Mouse (Mus musculus): Measurements from ENCODE around the gene Ecm1.
"Not testable (repeated sequence)": the region's sequence is repeated elsewhere in the genome, so short reads cannot be mapped to it uniquely, and the experiment has no call there.

Gene Ecm1

DNA sequence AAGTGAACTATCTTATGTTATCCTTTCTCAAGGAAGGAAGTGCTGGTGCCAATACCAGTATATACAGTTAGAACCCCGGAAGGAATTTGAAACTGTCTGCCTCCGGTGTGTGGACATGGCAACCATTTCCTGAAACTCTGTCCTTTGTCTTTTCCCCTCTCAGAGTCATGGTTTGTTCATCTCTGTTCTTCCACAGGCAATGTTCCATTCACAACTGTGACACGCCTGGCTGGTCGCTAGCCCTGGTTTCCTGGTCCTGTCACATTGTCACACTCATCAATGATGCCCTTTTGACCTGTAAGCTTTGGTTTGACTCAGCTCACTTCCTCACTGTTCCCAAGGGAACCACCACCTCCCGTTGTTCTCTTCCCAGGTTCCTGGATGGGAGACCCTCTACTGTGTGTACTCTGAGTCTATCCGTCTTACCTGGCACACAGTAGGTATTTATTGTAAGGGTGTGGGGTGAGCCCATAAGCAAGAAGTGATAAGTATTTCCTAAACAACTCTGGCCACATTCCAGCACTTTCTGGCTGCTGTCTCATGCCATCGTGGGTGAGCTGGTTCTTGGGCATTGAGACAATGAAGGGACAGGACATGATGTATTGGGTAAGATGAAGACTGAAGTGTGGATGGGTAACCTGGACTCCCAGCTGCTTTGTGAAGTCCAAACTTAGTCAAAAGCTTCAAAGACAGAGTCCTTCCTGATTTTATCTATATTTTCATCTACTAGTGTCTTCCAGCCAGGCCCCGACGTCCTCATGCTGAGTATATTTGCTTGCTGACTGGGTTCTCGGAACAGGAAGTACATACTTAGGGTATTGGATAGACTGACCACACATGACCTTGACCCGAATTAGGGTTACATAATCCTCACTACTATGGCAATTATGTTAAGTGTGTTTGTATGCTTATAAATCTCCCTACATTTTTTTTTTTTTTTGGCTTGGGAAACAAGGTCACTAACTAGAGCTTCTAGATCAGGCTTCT lies 45.3 kb downstream of the Ecm1 start:
- ATAC-seq (ENCODE audit: insufficient number of reproducible peaks, low FRiP score, low TSS enrichment), result no peak

DNA sequence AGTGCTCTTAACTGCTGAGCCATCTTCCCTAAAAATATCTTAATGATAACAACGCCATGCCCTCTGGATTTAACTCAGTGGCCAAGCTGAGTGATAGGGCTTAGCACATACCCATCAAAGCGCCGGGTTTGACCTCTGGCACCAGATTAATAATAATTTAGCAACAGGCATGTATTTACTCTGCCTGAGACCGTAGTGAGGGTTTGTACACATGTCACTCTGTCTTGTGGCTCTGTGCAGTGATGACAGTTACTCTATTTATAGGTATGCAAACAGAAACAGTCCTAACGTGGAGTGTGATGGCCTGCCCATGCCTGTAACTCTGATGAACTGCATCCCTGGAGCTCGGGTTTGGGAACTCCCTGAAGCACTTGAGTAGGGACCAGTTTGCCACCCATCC lies 46.7 kb downstream of the Ecm1 start:
- no peak for ATAC-seq (ENCODE audit: insufficient number of reproducible peaks, low FRiP score, low TSS enrichment)

DNA sequence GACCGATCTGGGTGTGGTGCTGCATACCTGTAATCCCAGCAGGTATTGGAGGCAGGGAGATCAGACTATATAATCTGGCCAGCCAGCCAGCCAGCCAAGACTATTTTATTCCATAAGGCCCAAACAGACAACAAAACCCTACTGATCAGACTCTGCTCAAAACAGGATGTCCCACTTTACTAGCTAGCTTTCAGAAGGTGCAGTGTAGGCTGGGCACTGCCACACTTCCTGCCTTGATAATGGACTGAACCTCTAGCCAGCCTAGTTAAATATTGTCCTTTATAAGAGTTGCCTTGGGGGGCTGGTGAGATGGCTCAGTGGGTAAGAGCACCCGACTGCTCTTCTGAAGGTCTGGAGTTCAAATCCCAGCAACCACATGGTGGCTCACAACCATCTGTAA lies 48.8 kb downstream of the Ecm1 start:
- not testable (repeated sequence) for ATAC-seq (ENCODE audit: insufficient number of reproducible peaks, low FRiP score, low TSS enrichment)

DNA sequence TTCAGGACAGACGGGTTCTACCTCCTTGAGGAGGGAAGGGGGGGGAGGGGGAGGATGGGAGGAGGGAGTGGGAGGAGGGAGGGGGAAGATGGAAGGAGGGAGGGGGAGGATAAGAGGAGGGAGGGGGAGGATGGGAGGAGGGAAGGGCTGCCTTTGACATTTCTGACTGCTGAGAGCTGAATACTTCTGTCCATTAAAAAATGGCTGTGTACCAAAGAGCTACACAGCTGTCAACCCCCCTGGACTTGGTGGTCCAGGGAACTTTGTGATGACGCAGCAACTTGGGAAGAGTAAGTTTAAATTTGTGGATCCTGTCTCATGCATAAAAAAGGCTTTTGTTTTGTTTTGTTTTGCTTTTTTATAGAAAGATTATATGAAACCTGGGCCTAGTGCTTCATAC lies 49.4 kb downstream of the Ecm1 start:
- no peak for ATAC-seq (ENCODE audit: insufficient number of reproducible peaks, low FRiP score, low TSS enrichment)

DNA sequence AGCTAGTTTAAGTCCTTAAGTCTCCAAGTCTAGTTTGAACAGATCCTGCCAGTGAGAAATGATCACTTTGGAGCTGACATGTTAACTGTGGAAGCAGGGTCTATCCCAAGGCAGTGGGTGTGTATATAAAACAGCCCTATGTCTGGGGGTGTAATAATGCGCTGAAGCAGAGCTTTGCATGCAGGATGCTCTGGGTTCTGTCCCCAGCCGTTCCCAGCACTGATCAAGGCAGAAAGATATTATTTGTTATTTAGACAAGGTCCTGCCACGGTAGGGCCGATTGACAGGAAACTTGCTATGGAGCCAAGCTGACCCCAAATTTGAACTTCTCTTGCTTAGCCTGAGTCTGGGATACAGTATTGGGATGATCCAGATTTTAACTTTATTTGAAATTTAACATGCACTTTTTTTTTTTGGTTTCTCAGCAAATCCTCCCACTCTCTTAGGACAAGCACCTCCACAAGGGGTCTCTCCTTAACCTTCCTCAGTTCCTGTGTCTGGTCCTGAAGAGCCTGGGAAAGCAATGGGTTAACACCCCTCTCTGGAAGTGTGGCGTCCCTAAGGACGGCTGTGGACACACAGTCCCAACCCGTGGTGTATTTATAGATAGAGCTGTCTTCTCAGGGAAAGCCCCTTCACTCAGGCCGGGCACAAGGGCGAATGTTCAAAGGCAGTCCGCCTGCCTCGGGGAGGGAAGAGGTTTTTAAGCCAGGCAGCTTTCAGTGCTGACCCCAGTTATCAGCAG lies 50.0 kb downstream of the Ecm1 start:
- no peak for ATAC-seq (ENCODE audit: insufficient number of reproducible peaks, low FRiP score, low TSS enrichment)

DNA sequence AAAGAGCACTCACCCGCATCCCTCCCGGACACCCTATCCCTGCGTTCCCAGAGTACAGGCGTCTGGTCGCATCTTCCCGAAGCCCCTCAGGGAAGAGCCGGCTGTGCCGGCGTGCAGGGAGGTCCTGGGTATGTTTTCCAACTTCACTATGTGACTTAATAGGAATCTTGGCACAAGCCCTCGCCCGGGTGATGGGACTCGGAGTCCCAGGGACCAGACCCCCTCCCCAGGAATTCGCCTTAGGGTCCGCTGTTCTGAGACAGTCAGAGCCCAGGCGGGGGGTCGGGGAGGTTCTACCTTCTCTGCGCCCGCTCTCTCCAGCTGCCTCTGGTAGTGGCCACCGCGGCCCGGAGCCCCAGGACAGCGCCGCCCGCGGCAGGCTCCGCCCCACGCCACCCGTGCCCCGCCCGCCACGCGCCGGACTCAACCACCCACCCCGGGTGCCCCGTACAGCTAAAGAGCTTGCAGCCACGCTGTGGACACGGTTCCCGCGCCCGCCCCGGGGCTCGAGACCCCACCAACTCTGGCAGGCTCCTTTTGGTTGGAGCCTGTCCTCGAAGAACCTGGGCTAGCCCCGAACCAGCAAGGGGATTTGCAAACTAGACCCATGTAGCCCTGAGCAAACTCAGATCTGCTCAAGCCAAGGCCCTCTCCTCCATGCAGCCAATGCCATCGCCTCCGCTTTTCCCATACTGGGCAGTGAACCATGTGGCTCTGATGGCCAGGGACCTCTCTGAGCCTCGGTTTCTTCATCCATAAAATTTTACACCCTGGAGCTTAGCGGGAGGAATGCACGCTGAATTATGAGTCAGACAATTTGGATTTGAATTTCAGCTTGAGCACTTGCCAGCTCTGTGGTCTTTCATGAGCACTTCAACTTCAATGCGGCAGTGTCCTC lies 51.6 kb downstream of the Ecm1 start, which contains the start of gene Adamtsl4:
Adamtsl4 (minus strand) TSS at position 394 of the 898 bp plus-strand sequence.
- peak; percentile 78; the same call in 1 of the 2 replicates for ATAC-seq (ENCODE audit: insufficient number of reproducible peaks, low FRiP score, low TSS enrichment)

DNA sequence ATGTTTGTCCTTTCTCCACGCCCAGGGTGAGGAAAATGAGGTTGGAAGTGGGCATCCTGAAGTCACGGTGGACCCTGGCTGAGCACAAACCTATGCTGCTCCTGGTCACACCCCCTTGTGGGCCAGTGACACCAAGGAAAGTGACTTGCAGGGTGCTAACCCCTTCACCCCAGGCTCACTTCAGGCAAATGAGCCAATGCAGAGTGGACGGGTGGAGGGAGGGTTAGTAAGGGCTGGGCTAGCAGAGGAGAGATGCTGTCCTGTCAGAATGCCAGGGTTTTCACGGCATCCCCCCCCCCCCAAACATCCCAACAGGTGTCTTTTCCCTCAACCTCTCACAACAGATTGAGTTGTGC lies 52.2 kb downstream of the Ecm1 start:
- ATAC-seq (ENCODE audit: insufficient number of reproducible peaks, low FRiP score, low TSS enrichment), result 0 out of 2 replicates have a peak, but pooled peaks have one; percentile 6

DNA sequence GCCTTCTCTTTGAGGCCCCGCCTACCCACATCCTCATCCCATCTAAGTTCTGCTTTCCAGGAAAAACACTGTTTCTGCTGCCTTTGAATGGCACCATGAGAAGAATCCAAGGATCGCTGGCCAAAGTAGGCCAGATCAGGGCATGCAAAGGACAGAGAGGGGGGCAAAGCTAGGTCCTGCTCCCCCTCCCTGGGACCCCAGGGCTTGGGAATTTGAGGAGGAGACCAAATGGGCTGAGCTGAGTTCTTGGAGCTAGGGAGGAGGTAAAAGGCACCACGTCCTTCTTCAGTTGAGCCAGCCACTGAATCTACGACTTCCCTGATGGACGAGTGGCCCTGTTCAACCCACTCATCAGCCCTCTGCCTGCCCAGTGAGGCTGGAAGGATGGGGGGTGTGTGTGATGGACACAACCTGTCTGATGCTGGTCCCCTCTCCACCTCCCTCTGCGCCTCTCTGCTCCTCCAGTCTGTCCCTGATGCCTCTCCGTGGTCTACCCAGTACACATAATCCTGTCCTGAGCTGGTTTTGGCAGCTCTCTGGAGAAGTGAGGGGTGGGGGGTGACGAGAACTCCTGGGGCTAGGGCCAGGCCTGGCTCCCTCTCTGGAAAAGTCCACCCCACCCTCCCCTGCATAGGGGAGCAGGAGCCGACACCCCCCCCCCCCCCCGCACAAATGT lies 52.7 kb downstream of the Ecm1 start:
- no peak for ATAC-seq (ENCODE audit: insufficient number of reproducible peaks, low FRiP score, low TSS enrichment)

DNA sequence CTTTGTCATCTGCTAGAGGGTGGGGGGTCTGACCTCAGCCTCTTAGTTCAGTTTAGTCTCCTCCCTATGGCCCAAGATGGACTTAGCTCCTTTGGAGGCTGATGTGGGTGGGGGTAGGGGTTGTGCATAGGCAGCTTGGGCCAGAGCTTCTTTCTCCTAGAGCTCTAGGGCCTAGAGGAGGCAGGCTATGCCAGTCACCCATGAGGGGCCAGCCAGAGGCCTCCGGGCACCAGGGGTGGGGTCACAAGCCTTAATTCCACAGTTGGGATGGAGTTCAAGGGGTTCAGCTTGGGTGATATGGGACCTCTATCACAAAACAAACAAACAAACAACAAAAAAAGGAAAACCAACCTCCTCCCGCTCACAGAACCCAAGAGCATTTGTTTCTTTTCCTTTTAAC lies 53.7 kb downstream of the Ecm1 start:
- ATAC-seq (ENCODE audit: insufficient number of reproducible peaks, low FRiP score, low TSS enrichment), result no peak

DNA sequence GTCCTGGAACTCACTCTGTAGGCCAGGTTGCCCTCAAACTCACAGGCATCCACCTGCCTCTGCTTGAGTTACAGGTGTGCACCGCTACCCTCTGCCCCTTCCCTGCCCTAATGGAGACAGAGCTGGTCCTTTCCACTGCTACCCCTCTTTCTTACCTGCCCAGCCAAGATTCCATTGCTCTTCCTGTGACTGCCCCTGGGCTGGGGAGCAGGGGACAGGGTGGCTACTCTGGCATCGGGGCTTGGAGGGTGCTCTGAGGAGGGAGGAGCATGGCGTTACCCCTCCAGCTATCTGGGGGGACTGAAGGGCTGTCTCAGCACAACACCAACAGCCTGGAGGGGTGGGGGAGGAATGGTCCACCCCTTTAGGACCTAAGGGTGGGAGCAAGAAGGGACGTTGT lies 54.1 kb downstream of the Ecm1 start:
- ATAC-seq (ENCODE audit: insufficient number of reproducible peaks, low FRiP score, low TSS enrichment), result no peak

DNA sequence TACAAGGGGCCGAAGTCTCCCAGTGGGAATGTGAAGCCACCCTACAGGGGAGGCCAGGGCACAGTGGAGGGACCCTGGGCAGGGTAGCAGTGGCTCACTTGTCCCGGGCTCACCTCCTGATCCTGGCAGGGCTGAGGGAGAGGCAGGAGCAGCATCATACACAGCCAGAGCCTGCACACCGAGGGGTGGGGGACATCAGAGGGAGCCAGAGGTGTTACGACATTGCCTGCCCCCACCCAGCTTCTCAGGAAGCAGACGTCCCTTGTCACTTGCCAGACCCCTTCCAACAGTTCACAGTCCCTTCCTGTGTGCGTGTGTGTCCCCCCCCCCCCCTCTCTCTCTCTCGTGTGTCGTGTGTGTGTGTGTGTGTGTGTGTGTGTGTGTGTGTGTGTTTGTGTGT lies 54.5 kb downstream of the Ecm1 start:
- ATAC-seq (ENCODE audit: insufficient number of reproducible peaks, low FRiP score, low TSS enrichment), result no peak
